Mouse (Mus musculus) ES-E14 (cell line): ENCODE data around the gene Fdxr. TPM values are rescaled to one million over a fixed set of nuclear protein-coding genes. Genes with fewer than 3 reads are reported as not detected.
A peak's percentile ranks its signal among the peaks of the same experiment; 100 is the strongest.

ENCODE experiments used
- DNase-seq: peaks from one replicate; pipeline ENCODE4 v3.0.0-alpha.2; 2013; ENCODE audit warnings: low read depth, low spot score
- H3K27ac ChIP-seq: 2 replicates; pipeline ENCODE4 v1.5.1; 2012; ENCODE audit warnings: low read depth, mild to moderate bottlenecking, low read length, moderate library complexity, mixed read lengths; ENCODE audit not compliant: poor library complexity, insufficient read depth, severe bottlenecking
- H3K36me3 ChIP-seq: 2 replicates; pipeline ENCODE4 v1.6.1; 2012; ENCODE audit warnings: mild to moderate bottlenecking, low read length, moderate library complexity, mixed read lengths; ENCODE audit not compliant: control insufficient read depth, poor library complexity, insufficient read depth, severe bottlenecking
- H3K4me1 ChIP-seq, 2 experiments: fragments of 150-350 bp in 1 of 2; sonication (generic) in 1 of 2; 2 replicates each; pipeline ENCODE4 v1.6.1; 2012; ENCODE audit warnings: low read length in 2 of 2, mild to moderate bottlenecking in 1 of 2, mixed read lengths in 1 of 2; ENCODE audit not compliant: control insufficient read depth in 2 of 2, insufficient read depth in 2 of 2, poor library complexity in 1 of 2
- H3K4me3 ChIP-seq, 2 experiments: fragments of 150-350 bp in 1 of 2; sonication (generic) in 1 of 2; 2 replicates each; pipeline ENCODE4 v1.5.1; 2012; ENCODE audit warnings: low read length in 2 of 2, low read depth in 1 of 2, mild to moderate bottlenecking in 1 of 2, mixed read lengths in 1 of 2; ENCODE audit not compliant: insufficient read depth in 1 of 2, poor library complexity in 1 of 2, severe bottlenecking in 1 of 2
- H3K9ac ChIP-seq: 2 replicates; pipeline ENCODE4 v1.6.1; 2012; ENCODE audit warnings: low read depth, mild to moderate bottlenecking, low read length, mixed read lengths; ENCODE audit not compliant: poor library complexity, insufficient read depth, severe bottlenecking
- H3K9me3 ChIP-seq: fragments of 150-350 bp; sonication (generic); 2 replicates; pipeline ENCODE4 v1.6.1; 2012; ENCODE audit warnings: low read depth, mild to moderate bottlenecking, low read length; ENCODE audit not compliant: control insufficient read depth, insufficient read depth
- CHD2 ChIP-seq: IDR thresholded peaks from 2 replicates; pipeline ENCODE4 v1.6.1; 2014; ENCODE audit warnings: mild to moderate bottlenecking, low read depth, low read length, inconsistent platforms
- HCFC1 ChIP-seq: IDR thresholded peaks from 2 replicates; pipeline ENCODE4 v1.6.1; 2012; ENCODE audit warnings: low read length, inconsistent platforms, borderline replicate concordance; ENCODE audit not compliant: insufficient read depth
- MAFK ChIP-seq: IDR thresholded peaks from 2 replicates; pipeline ENCODE4 v1.6.1; 2014; ENCODE audit warnings: mild to moderate bottlenecking, low read depth, low read length, inconsistent platforms; ENCODE audit not compliant: insufficient read depth
- ZC3H11A ChIP-seq: IDR thresholded peaks from 2 replicates; pipeline ENCODE4 v1.6.1; 2012; ENCODE audit warnings: low read depth, mild to moderate bottlenecking, inconsistent platforms, low read length, borderline replicate concordance
- ZNF384 ChIP-seq: IDR thresholded peaks from 2 replicates; pipeline ENCODE4 v1.6.1; 2012; ENCODE audit warnings: low read depth, low read length, inconsistent platforms
- in situ Hi-C, 2 experiments: fragments of 600-800 bp; cut with MboI; formaldehyde crosslinking; loops; one replicate each; pipeline ENCODE4 v1.15.1; 2025; ENCODE audit warnings: low sequenced_read_pairs in 2 of 2, inconsistent platforms in 1 of 2; ENCODE audit not compliant: unreplicated experiment in 2 of 2
- total RNA-seq: library from RNA; depleted of rRNA; stranded (reverse); fragments of 300-350 nt; gene quantifications from 2 replicates; pipeline ENCODE4 v1.2.3, GENCODE M21; 2012

The Fdxr gene
- total RNA-seq, 1 experiment: 12.1 TPM

GRCm38 (mm10) chr11:115318245-115319027 lies 41.6 kb upstream of the Fdxr start:
- peak overlapping the region; percentile 49 to 56 for H3K4me3 ChIP-seq
- TF ChIP-seq ZC3H11A (no peak), CHD2 (no peak), HCFC1 (no peak), MAFK (no peak)
- H3K4me1 ChIP-seq: peaks cover 2 to 6% of the 10 kb centered on the region in 2 experiments; a peak in 1 of 4 replicates
- peak overlapping the region; percentile 27; the same call in 1 of the 2 replicates for H3K9ac ChIP-seq
- no peaks in the 10 kb centered on the region for H3K9me3 ChIP-seq
- no peak for DNase-seq
- in situ Hi-C loops: no loop called here
- H3K36me3 ChIP-seq: no peaks in the 10 kb centered on the region
- H3K27ac ChIP-seq: no peak overlapping the region

- no peak overlapping the region for H3K9ac ChIP-seq
- peaks cover 2 to 6% of the 10 kb centered on the region in 2 experiments; a peak in 1 of 4 replicates for H3K4me1 ChIP-seq
- no peaks in the 10 kb centered on the region for H3K36me3 ChIP-seq
- TF ChIP-seq CHD2: no peak
- DNase-seq: no peak
- no peak overlapping the region for H3K4me3 ChIP-seq
- in situ Hi-C loops: no loop called here
- no peak overlapping the region for H3K27ac ChIP-seq
- no peaks in the 10 kb centered on the region for H3K9me3 ChIP-seq
Observed at GRCm38 (mm10) chr11:115317204-115317603, 40.4 kb upstream of the Fdxr start.

DNA sequence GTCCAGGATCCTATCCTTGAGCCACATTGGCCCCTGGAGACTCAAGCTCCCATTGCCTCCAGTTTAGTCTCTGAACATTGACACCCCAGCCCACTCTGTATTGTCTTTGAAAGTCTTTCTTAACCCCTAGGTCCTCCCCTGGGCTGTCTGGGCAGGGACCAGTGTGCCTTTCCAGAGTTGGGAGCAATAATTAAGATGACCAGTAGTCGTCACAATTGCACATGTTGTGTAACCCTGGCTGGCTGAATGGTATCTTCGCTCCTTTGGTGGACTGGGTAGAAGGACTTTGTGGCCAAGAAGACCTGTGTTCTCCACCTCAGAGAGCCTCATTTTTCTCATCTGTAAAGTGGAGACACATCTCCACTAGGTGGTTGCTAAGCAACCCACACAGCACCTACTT lies 37.4 kb upstream of the Fdxr start:
- in situ Hi-C loops: no loop called here
- Histone ChIP-seq H3K27ac (no peak overlapping the region), H3K4me1 (peaks cover 2 to 3% of the 10 kb centered on the region in 2 experiments; a peak in 1 of 4 replicates), H3K4me3 (no peak overlapping the region), H3K9ac (no peak overlapping the region), H3K9me3 (no peaks in the 10 kb centered on the region), H3K36me3 (no peaks in the 10 kb centered on the region)
- no peak for DNase-seq
- TF ChIP-seq MAFK: no peak
- no peak for TF ChIP-seq CHD2
- TF ChIP-seq ZNF384: no peak
- TF ChIP-seq ZC3H11A: no peak
- TF ChIP-seq HCFC1: no peak

DNA sequence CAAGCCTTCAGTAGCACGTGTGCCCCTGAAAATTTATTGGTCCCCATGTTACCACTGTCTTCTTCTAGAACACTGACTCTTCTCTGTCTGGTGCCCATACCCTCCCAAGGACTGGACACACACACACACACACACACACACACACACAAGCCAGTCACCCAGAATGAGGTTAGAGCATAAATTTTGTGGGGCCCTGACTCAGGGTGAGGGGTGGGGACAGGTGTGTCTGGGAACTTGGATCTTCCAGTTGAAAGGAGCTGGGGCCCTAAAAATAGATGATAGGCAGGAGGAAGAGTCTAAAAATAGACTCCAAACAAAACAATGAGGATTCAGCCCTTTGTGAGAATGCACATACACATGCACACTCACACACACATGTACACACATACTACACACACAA lies 31.9 kb upstream of the Fdxr start:
- no peak overlapping the region for H3K4me3 ChIP-seq
- no peak overlapping the region for H3K27ac ChIP-seq
- H3K4me1 ChIP-seq: 0 out of 4 replicates have a peak, but pooled peaks cover 0 to 7% of the 10 kb centered on the region in 2 experiments
- no peak for DNase-seq
- no peak overlapping the region for H3K9ac ChIP-seq
- TF ChIP-seq CHD2: no peak
- TF ChIP-seq ZNF384: no peak
- no peak for TF ChIP-seq HCFC1
- TF ChIP-seq ZC3H11A: no peak
- no peaks in the 10 kb centered on the region for H3K9me3 ChIP-seq
- no peaks in the 10 kb centered on the region for H3K36me3 ChIP-seq
- in situ Hi-C loops: no loop called here

- H3K4me1 ChIP-seq: peaks cover 0 to 7% of the 10 kb centered on the region in 2 experiments; a peak in 1 of 4 replicates
- no peaks in the 10 kb centered on the region for H3K9me3 ChIP-seq
- no peak for DNase-seq
- no peaks in the 10 kb centered on the region for H3K36me3 ChIP-seq
- TF ChIP-seq CHD2 (no peak), ZNF384 (no peak), HCFC1 (no peak), MAFK (no peak), ZC3H11A (no peak)
- in situ Hi-C loops: no loop called here
- H3K4me3 ChIP-seq: no peak within 1 kb of the TSS
- no peak within 1 kb of the TSS for H3K9ac ChIP-seq
- H3K27ac ChIP-seq: no peak within 1 kb of the TSS
Observed at GRCm38 (mm10) chr11:115306863-115307262, 30.0 kb upstream of the Fdxr start, which contains the start of gene Otop2. Gene Otop2, plus strand, starts transcription at chr11:115307163.
